Mouse (Mus musculus) kidney, postnatal 10 days (tissue): ENCODE measurements around the gene Cytip.

Experiments
- DNase-seq: peaks from one replicate; pipeline ENCODE4 v3.0.0; 2021; ENCODE audit warnings: mixed read lengths

Cytip gene

DNA sequence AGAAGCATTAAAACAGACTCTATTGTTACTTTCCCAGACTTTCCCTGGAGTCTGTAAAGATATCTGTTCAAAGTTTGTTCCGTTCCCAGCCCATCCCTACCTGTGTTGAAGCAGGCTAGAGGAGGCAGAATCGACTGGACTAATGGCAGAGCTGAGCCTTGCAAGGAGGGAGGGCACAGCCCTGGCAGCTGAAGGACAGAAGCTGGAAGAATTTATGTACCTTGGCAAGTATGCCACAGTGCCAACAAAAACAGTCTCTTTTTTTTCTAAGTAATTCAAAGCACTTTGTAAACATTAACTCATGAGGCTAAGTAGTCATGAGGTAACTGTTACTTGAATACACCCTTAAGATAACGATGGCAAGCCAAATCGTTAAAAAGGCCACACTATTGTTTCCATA is at the start of gene Cytip:
TSS of gene Cytip (minus strand) at position 187 of the 400 bp plus-strand sequence.
- peak; percentile 58 for DNase-seq

DNA sequence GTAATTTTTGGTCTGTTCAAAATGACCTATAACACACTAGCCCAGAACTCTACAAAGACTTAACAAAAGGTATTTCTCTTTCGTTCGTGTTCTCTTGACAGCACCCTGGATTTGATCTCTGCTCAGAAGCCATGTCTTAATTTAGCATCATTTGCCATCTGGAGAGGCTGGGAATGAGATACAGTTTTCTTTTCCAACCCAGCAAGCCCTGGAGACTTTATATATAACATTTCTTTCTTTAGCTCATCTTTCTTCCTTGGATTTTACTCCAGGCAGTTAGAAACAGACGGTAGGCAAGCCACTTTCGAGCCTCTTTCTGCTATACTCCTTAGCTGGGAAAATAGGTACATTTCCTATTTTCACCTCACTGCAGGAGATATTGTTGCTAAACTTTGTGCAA is 45.3 kb upstream of the Cytip start:
- DNase-seq: no peak

DNA sequence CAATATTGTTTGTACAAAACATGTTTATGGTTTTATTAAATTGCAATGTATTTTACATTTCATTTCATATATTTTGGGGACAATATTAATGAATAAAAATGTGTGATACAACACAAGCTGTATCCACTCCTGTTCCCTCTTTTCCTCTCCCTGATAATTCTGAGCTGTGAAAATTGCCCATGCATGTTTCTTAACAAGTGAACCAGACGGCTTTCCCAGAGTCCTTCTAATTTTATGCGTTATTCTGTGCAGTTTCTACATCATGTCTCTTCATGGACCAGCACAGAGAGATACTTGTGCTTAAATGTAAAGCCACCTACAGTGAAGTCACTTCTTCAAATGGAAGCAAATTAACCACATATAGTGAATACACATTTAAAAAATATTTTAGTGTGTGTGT is 42.2 kb upstream of the Cytip start:
- DNase-seq: no peak

DNA sequence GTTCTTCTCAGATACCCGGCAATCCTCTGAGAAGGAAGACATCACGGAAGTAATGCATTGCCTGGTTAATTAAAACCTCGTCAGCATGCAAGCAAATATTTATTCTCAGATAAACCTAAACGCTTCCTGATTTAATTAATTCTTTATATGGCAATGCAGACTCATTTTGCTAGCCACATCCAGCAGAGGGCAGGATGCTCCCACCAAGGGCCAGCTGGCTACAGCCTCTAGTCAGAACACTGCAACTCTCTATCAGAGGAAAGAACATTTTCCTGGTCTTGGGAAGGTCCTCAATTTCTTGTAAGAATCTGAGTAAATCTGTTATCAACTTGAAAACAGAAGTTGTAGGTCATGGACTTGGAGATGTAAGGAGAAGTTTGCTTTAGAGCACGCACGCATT is 4.1 kb upstream of the Cytip start:
- DNase-seq: peak; percentile 80

DNA sequence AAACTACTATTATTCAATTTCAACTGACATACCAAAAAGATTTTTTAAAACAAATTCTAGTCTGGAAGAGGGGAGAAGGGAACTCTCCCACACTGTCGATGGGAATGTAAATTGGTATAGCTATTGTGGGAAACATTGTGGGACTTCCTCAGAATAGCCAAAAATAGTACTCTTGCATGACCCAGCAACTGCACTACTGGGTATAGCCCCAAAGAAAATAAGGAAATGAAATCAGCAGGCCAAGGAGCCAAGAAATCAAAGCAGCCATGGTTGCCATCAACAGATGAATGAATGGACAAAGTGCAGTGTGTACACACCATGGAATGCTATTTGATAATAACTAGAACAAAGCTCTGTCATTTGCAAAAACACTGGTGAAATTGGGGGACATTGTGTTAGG is 1.5 kb upstream of the Cytip start:
- DNase-seq: no peak

DNA sequence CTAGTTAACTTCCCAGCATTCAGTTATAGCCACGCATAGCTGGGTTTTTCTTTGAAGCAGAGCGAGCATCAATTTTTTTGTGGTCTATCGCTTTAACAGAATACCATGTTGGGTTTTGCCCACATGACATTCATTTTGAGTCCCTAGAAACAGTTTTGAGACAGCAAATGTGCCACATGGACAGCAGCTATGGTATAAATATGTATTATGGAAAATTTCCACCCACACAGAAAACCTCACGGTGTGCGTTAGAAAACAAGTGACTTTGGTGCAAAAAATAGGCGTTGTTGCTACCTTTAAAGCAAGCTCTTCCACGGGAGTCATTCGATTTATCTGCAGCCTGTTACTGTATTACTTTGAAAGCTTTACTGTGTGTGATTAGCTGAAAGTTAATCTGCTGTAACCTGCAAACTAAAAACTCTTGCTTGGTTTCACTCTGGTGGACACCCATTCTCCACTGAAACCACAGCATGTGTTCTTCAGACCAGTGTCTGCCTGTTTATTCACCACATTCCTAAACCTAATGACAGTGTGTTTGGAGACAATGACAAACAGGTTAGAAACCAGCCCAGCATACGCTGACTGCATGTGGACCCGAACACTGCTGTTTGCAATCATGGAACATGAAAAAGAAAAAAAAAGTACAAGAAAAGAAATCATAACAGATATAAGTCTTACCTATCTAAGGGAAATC is 763 bp downstream of the Cytip start:
- no peak for DNase-seq

DNA sequence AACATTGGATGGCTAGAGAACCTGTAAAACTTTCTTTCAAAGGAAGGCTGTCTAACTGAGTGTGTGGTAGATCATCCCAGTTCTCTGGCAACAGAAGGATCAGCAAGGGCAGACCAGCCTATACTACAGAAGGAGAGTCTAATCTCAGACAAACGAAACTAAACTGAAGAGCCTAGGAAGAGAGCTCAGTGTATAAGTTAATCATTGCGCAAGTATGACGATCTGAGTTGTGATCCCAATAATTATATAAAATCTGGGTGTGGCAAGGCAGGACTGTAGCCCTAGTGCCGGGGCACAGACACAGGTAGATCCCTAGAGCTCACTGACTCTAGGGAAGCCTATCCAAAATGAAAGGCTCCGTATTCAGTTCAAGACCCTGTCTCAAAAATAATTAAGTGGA is 3.2 kb downstream of the Cytip start:
- no peak for DNase-seq

DNA sequence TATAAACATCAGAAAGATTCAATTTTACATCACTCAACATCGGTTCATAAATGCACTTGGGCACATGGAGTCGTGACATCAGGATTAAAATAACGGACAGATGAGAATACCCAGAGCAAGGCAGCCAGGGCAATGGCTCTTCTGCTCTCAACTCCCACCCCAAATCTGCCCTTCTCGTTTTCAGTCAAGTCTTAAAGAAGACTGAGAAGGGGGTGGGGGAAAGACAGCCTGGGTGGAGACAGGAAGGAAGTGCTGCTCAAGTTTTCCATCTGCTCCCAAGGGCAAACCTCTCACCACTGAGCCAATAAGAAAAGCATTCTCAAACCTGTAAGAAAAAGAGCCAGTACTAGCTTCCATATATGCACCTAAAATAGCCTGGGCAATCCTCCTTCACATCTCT is 5.8 kb downstream of the Cytip start:
- DNase-seq: no peak

DNA sequence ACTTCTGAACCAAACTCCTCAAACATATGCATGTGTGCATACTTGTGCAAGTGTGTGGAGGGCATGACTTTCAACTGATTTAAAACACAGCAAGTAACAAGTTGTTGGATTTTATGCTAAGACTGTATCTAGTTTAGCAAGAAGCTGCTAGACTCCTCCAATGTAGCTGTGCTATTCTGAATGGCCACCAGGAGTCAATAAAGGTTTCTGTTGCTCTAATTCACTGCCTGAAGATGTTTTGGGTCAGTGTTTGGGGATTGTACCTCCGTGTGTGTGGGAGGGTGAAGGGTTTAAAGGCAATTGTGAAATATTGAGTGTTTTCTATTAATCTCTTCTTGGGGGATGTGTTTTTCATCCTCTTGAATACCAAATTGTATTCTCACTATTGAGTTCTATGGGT is 6.4 kb downstream of the Cytip start:
- DNase-seq: no peak

DNA sequence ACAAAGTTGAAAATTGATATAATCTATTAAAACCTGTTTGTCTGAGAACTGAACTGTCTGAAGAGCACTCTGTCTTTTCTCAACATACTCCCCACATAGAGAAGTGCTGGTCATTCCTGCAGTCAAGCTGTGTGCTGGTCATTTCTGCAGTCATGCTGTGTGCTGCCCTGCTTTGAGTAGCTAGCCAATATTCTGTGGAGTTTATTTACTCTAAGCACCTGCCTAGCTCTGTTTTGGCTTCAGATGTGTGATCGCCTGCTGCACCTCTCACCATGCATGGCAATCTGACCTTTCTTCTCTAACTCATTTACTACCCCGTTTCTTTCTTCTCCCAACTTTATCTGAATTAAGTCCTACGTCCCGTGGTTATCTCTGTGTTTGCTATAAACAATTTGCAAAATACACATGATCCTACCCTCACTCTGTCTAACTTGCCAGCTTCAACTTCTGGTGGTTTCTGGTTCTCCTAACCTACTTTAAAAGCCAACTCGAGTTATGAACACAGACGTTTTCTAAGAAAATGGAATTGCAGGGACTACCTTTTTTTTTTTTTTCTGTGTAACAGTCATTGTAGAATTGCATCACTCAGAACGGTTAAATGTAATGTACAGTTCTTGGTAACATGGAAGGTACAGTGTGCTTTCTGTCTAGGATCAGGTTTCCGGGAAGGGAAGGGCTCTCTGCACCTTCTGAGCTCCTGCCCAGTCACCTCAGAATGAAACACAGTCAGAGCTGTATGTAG is 7.9 kb downstream of the Cytip start:
- DNase-seq: no peak

DNA sequence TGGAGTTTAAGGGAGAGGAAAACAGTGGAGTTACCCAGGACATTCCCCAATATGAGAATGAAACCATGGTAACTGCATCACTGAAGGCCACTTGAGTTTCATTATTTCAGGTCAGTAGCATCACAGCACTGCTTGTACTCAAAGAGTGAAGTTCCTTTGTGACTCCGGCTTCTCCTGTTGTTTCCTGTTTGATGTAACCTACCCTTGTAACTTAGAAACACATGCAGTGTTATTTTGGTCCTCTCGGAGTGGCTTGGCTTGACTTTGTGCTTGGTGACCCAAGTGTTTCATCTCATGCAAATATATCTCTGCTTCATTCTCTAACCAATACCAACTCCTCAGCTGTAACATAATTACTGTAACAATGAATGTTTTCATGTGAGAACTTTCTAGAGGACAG is 11.1 kb downstream of the Cytip start:
- no peak for DNase-seq

DNA sequence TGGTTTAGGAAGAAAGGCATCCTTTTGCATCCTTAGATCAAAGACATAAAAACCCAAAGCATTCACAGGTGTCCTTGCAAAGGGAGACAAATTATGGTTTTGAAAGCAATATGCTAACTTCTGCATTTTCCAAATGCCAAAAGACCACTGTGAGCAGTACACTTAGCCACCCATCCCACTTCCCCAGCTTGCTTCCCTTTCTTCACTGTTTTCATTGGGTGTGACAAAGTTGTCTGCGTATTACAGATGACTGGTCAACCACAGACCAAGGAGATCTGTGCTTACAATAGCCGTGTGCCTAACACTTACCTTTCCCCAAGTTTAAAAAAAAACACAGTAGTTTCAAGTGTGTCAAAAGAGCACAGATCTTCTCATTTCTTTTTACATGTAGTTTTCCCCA is 11.7 kb downstream of the Cytip start:
- no peak for DNase-seq

DNA sequence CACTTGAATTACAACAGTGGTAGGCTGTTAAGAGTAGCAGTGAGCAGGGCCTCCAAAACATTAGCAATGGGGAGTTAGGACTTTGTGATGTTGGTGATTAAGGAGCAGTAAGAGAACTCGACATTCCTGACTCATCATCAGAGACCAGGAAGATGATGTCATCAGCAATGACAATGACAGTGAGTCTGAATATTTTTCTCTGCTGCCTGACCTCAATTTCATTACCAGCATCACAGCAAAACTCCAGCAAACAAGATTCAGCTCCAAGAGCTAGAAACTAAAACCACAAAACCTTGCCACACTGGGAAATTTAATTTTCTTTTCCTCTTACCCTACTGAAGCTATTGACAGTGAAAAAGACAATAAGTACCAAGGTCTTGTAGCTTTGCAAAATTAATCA is 14.6 kb downstream of the Cytip start:
- DNase-seq: no peak

DNA sequence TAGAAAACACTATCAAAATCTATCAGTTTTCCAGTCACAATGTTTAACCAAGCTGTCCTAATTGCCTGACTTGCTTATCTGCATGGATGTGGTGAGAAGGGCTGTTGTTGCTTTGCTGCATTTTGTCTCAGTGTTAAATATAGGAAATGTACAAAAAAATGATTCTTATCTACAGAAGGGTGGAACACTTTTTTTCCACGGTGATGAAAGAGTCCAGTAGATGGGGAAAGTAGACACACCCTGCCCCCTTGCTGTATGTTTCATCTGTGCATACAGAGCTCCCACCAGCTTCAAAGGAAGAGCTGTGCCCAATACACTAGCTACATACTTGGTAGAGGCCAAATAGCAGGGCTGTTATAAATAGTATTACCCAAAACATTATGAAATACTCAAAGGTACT is 16.3 kb downstream of the Cytip start:
- no peak for DNase-seq

DNA sequence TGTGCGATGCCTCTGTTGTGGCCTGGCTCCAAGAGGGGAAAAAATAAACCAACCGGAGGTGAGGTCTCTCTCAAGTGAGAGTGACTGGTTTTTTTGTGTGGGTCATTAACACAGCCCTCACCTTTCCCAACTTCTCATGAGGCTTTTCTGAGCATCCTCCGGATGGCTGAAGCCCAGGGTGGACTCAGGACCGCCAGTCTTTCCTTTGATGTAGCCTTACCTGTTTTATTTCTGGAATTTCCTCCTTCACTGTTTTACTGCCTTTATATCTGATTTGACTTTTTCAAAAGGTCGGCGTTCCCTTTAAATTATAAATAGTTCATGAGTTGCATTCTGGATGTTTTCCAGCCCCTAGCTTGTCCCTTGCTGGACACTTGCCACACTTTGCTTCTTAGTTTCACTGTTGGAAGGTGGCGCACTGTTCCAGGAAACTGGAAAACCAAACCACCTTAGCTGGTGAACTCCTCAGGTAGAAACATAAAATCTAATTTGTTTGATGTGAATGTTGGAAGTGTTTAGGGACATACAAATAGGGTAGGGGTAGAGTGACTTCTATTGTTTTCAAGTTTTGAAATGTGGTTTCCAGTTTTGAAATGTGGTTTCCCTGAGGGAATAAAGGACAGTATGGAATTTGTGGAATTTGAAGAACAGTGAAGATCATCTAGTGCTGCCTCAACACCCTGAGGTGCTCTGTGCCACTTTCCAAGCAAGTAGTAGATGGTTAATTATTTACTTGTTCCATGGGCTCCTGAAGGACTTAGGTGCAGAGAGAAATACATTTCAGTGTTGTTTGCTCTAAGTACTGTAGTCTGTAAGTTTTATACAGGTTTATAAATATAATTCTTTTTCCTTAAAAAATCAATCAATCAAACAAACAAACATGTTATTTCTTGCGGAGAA is 19.7 kb downstream of the Cytip start:
- DNase-seq: peak; percentile 75

DNA sequence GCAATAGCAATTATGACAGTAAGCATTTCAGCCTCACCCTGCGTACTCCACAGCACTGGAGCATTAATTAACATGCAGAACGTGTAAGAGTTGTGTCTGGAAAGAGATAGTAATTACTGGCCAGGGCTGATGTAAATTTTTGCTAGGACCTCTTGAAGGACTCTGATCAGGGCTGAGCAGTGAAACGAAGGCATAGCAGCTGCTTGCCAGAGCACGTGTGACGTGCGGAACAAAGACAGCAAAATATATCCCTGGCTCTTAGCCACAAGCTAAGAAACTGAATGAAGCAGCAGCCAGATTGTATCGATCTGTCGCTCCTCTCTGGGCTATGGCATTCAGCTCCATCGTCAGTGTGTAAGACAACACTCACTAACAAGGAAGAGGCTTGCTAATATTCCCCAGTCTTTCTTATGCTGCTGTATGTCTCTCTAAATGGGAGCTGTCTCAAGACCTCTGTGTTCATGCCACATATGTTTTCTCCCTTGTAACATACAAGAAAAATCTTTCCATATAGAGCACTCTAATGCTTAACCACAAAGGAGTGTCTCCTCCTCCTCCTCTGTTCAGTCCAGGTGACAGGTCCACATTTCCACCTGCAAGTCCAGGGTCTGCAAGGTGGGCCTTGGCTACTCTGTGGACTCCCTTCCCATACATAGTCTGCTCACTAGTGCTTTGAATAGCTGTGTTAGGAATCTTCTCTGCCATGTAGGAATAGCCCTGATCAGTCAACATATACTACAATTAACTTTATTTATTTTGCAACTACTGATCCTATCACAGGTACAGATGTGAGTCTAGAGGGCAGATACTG is 20.7 kb downstream of the Cytip start:
- no peak for DNase-seq

DNA sequence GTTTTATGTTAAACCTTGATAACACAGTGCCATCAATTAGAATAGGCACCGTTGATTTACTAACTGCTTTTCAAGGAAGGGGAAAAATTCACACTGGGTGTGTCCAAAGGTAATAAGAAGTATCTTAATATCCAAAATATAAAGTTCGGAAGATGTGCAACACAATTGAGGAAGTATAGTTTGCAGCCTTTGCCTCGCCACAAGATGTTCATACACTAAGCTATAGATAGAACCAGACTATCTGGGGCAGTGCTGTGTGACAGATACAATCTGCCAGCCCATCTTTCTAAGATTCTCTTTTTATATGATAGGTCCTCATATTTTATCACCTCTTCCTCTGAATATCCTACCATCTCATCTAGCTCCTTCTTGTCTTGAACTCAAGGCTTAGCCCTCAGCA is 22.4 kb downstream of the Cytip start:
- DNase-seq: no peak

DNA sequence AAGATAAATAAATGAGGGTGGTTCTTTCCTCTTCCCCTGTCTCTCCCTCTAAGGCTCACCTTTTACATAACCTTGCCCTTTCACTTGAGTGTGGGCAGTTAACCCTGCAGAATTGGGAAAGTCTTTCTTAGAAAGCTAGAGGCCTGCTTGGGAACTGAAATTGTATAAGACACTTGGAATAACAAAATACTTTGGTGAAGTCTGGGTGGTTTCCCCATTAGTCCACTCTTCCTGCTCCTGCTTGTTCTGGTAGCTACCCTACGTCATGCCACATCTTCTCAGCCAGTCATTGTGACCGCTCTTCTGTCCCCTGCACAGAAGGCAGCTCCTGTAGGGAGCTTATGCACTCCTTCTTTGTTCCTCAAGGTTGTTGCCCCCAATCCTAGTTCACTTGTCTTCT is 26.2 kb downstream of the Cytip start:
- no peak for DNase-seq

DNA sequence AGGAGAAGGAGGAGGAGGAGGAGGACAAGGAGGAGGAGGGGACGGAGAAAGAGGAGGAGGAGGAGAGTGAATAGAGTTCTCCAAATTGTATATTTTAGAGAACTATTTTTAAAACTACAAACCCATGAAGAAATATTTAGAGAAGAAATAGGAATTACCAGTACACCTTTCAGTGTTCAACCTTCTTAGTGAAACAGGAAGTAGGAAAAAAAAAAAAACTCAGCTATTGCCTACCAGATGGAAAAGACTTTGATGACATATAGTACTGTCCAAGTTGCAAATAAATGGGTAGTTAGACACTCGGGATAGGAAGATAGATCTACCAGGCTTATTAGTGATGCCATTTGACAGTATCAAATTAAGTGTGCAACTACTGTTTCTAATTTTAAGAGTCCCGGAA is 27.7 kb downstream of the Cytip start:
- DNase-seq: no peak

DNA sequence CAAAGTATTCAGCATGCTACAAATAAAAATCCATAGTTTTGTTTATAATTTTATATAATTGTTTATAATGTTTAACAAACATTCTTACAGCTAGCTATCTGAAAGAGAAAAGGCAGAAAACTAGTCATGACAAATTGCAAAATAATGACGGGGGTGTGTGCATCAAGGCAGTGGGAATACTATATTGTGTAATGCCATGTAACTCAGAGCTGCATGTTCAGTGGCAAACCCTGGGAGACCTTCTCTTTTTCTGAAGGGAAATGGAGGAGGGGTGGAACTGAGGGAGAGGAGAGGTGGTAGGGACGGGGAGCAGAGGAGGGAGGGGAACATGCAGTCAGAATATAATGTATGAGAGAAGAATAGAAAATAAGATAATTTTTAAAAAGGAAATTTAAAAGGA is 28.6 kb downstream of the Cytip start:
- DNase-seq: no peak

DNA sequence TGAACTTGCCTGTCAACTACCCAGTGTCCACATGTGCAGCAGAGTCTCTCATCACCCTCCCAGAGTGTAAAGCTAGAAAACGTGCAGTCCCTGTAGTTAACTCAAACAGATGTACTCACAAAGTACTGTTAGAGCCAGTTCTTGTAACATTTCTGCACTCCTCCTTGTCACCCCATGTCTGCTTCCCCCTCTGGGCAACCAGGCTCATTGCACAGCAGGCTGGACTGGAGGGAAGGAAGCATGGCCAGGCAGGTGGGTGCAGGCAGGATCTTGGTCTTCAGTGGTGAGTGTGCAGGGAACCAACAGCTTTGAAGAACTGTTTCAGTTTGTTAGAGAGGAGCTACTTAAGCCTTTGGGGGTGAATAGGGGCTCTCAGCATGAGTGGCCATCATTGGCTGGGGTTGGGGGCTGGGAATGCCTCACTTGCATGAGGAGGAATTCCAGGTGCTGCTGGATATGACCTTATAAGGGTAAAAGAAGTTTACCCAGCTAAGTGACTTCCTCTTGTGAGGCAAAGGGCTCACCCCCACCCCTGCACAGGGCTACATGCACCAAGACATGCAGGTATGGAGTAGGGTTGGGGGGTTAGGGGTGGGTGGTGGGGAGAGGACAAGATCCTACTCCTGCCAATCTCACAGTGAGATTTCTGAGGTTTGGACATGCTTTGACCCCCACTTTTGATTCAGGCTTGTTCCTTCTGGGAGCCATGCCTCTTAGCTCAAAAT is 31.7 kb downstream of the Cytip start:
- no peak for DNase-seq

DNA sequence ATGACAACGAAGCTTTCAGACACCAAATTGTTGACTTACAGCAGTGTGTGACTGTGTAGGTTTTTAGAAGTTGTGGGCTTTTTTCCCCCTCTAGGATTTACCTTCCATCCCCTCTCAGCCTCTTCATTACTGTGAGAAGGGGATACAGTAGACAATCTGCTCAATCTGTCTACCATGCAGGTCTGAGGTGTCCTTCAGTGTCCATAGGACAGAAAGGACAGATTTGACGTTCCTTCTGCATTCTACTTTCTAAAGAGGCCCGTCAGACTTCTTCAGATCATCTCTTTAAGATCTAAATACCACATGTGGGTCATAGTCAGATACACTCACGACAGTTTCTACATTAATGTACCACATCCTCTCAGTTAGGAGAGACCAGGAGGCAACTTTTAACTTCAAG is 33.5 kb downstream of the Cytip start:
- no peak for DNase-seq
